Mouse (Mus musculus) hindbrain, embryonic 15.5 days (tissue): ENCODE measurements around the gene Nxf1. TPM values are rescaled to one million over a fixed set of nuclear protein-coding genes. Genes with fewer than 3 reads are reported as not detected.
A peak's percentile ranks its signal among the peaks of the same experiment; 100 is the strongest.

Experiments
- ATAC-seq: fragments of 200-750 bp; cut with Nextera tagmentation; 2 replicates; pipeline ENCODE4 v1.8.0; 2017; ENCODE audit warnings: low read depth, moderate number of reproducible peaks, moderate TSS enrichment; ENCODE audit not compliant: low FRiP score
- H3K27ac ChIP-seq: fragments of 300-500 bp; sonication (generic); replicated peaks from 2 replicates; pipeline ENCODE4 v1.5.1; 2015; ENCODE audit warnings: mild to moderate bottlenecking, inconsistent platforms
- H3K27me3 ChIP-seq: fragments of 300-500 bp; sonication (generic); 2 replicates; pipeline ENCODE4 v1.6.1; 2015; ENCODE audit warnings: control low read depth, inconsistent platforms
- H3K36me3 ChIP-seq: fragments of 300-500 bp; sonication (generic); 2 replicates; pipeline ENCODE4 v1.6.1; 2015; ENCODE audit warnings: control low read depth, inconsistent platforms
- H3K4me1 ChIP-seq: fragments of 300-500 bp; sonication (generic); replicated peaks from 2 replicates; pipeline ENCODE4 v1.6.1; 2015; ENCODE audit warnings: control low read depth, inconsistent platforms
- H3K4me2 ChIP-seq: fragments of 300-500 bp; sonication (generic); 2 replicates; pipeline ENCODE4 v1.6.1; 2015; ENCODE audit warnings: moderate library complexity, mild to moderate bottlenecking, inconsistent platforms
- H3K4me3 ChIP-seq: fragments of 300-500 bp; sonication (generic); 2 replicates; pipeline ENCODE4 v1.5.1; 2015; ENCODE audit warnings: mild to moderate bottlenecking, inconsistent platforms
- H3K9ac ChIP-seq: fragments of 300-500 bp; sonication (generic); 2 replicates; pipeline ENCODE4 v1.6.1; 2015; ENCODE audit warnings: inconsistent platforms
- H3K9me3 ChIP-seq: fragments of 300-500 bp; sonication (generic); 2 replicates; pipeline ENCODE4 v1.6.1; 2016; ENCODE audit warnings: control low read depth, inconsistent platforms
- WGBS: fragments of 180-500 bp; shearing (Covaris S2); methylation state at CpG from one replicate; pipeline ENCODE4 v1.1.7; 2015; 5-methylcytosine and 5-hydroxymethylcytosine counted together
- polyA plus RNA-seq: library from polyadenylated mRNA; unstranded; fragments of >200 nt; fragmentation: Nextera tagmentation; extraction: Ambion mirVana; gene quantifications from 2 replicates; pipeline ENCODE4 v1.2.1, GENCODE M21; 2015

The Nxf1 gene
- 142 and 145 TPM in 2 replicates for polyA plus RNA-seq

DNA sequence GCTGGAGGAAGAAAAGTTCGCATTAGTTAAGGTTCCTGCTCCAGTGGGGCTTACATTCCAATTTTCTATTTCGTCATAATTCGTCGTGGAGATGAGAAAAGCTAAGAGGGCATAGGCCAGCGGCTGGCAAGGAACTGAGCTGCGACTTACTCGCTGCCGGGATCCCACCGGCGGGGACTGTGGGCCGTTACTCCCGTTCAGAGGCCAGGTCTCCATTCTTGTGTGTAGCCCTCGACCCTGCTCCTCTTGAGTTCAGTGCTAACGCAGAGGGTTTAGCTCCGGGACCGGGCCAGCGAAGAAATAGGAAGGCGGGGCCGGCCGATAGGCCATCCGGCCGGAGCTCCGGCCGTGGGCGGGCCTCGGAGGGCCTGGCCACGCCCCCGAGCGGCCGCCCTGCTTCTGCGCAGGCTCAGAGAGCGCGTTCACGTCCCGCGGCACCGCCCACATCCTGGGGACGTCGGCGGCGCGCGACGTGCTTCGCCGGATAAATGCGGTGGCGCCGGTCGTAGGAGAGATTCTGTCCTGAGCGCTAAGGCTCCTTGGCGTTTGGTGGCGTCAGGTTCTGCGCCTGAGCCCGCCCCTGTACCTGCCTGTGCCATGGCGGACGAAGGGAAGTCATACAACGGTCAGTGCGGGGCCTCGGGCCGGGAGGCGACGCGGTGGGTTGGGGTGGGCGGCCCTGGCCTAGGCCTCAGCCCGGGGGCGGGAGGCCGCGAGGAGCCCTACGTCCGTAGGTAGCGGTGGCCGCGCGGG lies at the start of gene Nxf1:
Gene Nxf1 (plus strand): TSS at position 439 of the 753 bp plus-strand sequence.
- peak within 1 kb of the TSS; percentile 92 for H3K4me3 ChIP-seq
- no peaks in the 10 kb centered on the region for H3K9me3 ChIP-seq
- WGBS, result under 1% methylated on average over 75 of the region's 75 CpGs
- H3K36me3 ChIP-seq, result peaks cover 25% of the 10 kb centered on the region
- peaks cover 32% of the 10 kb centered on the region for H3K4me1 ChIP-seq
- H3K27ac ChIP-seq, result peak within 1 kb of the TSS; percentile 90
- ATAC-seq, result peak; percentile 94
- H3K9ac ChIP-seq, result peak within 1 kb of the TSS; percentile 91
- H3K27me3 ChIP-seq, result no peaks in the 10 kb centered on the region
- H3K4me2 ChIP-seq, result peak within 1 kb of the TSS; percentile 85

GRCm38 (mm10) chr19:8708954-8709353 lies 47.9 kb upstream of the Nxf1 start:
- H3K4me2 ChIP-seq, result no peak overlapping the region
- ATAC-seq, result no peak
- H3K27me3 ChIP-seq, result no peaks in the 10 kb centered on the region
- no peak overlapping the region for H3K27ac ChIP-seq
- no peak overlapping the region for H3K9ac ChIP-seq
- peaks cover 30% of the 10 kb centered on the region for H3K4me1 ChIP-seq
- no peaks in the 10 kb centered on the region for H3K9me3 ChIP-seq
- WGBS, result 95% methylated on average over 8 of the region's 8 CpGs
- H3K4me3 ChIP-seq, result no peak overlapping the region
- H3K36me3 ChIP-seq, result peaks cover 59% of the 10 kb centered on the region

GRCm38 (mm10) chr19:8710057-8710456 lies 46.8 kb upstream of the Nxf1 start:
- ATAC-seq, result no peak
- H3K27ac ChIP-seq, result peak overlapping the region; percentile 31; the same call in 1 of the 2 replicates
- peaks cover 59% of the 10 kb centered on the region for H3K36me3 ChIP-seq
- no peaks in the 10 kb centered on the region for H3K27me3 ChIP-seq
- H3K4me1 ChIP-seq, result peaks cover 38% of the 10 kb centered on the region
- H3K4me3 ChIP-seq, result no peak overlapping the region
- no peak overlapping the region for H3K4me2 ChIP-seq
- H3K9ac ChIP-seq, result no peak overlapping the region
- 65% methylated on average over 2 of the region's 2 CpGs for WGBS
- H3K9me3 ChIP-seq, result no peaks in the 10 kb centered on the region

DNA sequence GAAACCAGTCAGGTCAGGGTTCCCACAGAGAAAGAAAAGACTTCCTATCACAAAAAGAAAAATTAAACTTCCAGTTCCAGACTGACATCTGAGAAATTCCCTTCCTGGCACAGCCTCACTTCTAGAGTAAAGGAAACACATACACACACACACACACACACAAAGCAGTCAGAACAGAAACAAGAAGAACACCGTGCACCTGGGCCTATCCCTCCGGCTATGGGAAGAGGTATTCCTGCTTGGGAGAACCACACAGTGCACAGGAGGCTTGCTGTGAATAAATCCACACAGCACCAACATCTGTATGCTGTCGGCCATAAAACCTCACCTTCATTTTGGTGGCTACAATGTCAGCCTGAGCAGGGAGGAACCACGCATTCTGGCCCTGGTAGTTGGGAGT lies 45.4 kb upstream of the Nxf1 start:
- no peaks in the 10 kb centered on the region for H3K27me3 ChIP-seq
- WGBS, result 79% methylated on average over 4 of the region's 4 CpGs
- 0 out of 2 replicates have a peak overlapping the region, but pooled peaks have one; percentile 30 for H3K9ac ChIP-seq
- H3K9me3 ChIP-seq, result no peaks in the 10 kb centered on the region
- H3K4me1 ChIP-seq, result peaks cover 38% of the 10 kb centered on the region
- peaks cover 55% of the 10 kb centered on the region for H3K36me3 ChIP-seq
- H3K27ac ChIP-seq, result peak overlapping the region; percentile 85; the same call in 1 of the 2 replicates
- no peak for ATAC-seq
- H3K4me2 ChIP-seq, result peak overlapping the region; percentile 63
- H3K4me3 ChIP-seq, result peak overlapping the region; percentile 51; the same call in 1 of the 2 replicates

DNA sequence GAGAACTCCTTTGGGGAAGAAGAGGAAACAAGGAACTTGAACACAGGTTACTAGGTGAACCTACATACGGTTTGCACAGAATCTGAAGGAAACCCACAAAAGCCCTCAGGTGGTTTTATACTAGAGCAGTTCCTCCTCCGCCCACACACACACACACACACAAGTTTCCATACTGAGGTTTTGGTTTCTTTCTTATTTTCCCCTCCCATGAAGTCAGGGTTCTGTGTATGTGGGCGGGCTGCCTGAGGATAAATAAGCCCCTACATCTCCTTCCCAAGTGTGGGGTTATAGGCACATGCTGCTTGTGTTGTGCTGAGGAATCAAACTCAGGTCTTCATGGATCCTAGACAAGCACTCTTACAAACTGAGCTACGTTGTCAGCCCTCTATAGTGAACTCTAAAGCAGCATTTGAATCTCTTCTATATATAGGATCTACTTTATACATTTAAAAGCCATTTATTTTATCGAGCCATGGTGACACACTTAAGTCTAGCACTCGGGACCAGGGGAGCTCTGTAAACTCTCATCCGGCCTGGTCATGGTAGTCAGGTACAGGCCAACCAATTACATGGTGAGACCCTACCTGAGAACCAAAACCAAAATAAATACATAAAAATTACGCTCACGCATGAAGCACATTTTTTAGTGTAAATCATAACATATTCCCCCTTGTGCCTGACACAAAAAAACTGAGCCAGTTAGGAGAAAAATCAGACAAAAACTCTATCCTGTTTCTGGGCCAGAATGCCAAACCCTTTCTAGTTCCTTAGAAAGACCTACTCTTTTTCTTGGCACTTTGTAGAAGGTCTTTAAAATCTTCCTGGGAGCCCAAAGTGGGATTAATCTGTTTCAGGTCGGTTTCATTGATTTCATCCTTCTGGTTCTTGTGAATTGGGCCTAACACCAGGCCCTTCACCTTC lies 44.7 kb upstream of the Nxf1 start:
- Histone ChIP-seq H3K4me3 (peak overlapping the region; percentile 51), H3K4me1 (peaks cover 38% of the 10 kb centered on the region), H3K27me3 (no peaks in the 10 kb centered on the region), H3K27ac (peak overlapping the region; percentile 85), H3K9me3 (no peaks in the 10 kb centered on the region), H3K9ac (peak overlapping the region; percentile 60), H3K4me2 (peak overlapping the region; percentile 63), H3K36me3 (peaks cover 50% of the 10 kb centered on the region)
- 65% methylated on average over 10 of the region's 10 CpGs for WGBS
- ATAC-seq, result no peak

GRCm38 (mm10) chr19:8712870-8713305 lies 44.0 kb upstream of the Nxf1 start:
- H3K9ac ChIP-seq, result peak overlapping the region; percentile 60
- WGBS, result 0% methylated on average over 13 of the region's 13 CpGs
- ATAC-seq, result peak; percentile 66; the same call in 1 of the 2 replicates
- H3K4me3 ChIP-seq, result peak overlapping the region; percentile 51
- H3K27me3 ChIP-seq, result no peaks in the 10 kb centered on the region
- peaks cover 38% of the 10 kb centered on the region for H3K4me1 ChIP-seq
- peak overlapping the region; percentile 85 for H3K27ac ChIP-seq
- H3K4me2 ChIP-seq, result peak overlapping the region; percentile 63
- H3K9me3 ChIP-seq, result no peaks in the 10 kb centered on the region
- peaks cover 43% of the 10 kb centered on the region for H3K36me3 ChIP-seq

DNA sequence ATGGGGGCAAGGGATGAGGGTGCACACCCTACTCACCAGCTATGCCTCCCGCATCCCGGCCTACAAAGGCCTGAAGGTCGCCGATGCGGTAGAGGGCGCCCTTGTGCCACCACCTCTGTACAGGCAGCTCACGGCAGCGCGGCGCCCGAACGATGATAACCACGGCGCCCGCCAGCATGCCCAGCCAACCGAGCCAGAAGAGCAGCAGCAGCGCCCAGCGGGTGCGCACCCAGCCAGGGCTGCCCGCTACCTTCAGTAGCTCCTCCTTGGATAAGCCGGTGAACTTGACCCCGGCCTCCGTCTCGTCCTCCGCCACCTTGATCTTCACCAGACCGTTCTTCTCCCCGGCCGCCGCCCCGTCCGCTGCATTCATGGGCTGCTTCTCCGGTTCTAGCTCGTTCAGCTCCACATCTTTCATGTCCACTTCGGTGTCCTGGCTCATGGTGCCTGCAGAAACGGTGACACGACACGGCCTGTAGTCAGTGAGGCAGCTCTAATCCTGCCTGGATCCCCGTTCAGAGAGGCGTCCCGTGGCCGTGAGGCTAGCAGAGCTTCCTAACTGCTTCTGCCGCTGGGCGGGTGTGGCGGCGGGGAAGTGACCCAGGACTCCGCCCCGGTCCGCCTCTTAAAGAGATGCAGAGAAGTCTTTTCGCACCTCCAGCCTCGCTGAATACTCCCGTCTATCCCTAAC lies 43.4 kb upstream of the Nxf1 start:
- Histone ChIP-seq H3K9me3 (no peaks in the 10 kb centered on the region), H3K27ac (peak overlapping the region; percentile 85), H3K27me3 (no peaks in the 10 kb centered on the region), H3K4me1 (peaks cover 38% of the 10 kb centered on the region), H3K4me3 (peak overlapping the region; percentile 51), H3K36me3 (peaks cover 38% of the 10 kb centered on the region), H3K4me2 (peak overlapping the region; percentile 63), H3K9ac (peak overlapping the region; percentile 60)
- WGBS, result under 1% methylated on average over 47 of the region's 51 CpGs
- ATAC-seq, result peak; percentile 91

DNA sequence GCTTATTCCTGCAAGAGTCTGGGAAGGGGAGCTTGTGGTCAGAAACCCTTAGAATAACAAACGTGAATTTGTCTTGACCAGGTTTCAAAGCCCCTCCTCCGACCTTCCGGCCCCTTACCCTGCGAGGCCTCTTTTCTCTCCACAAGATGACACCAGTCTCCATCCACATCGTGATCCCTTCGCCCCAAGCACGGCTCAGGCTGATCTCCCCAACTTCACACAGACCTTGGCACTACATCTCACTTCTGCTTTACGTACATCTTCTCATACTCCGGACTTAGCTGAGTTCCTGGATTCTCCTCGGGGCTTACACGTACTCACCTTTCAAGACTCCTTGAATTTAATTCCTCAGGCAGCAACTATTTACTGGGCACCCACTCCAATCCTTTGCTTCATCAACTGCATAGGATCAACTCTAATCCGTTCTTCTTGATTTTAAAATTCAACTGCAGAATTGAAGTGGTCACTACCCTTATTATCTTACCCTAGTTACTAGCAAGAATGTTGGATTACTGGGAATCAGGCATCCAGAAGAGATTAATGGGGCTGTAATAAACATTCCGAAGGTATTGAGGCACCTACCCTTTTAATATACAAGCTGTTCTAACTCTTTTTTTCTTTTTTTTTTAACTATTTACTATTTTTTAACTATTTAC lies 42.7 kb upstream of the Nxf1 start:
- H3K4me3 ChIP-seq, result peak overlapping the region; percentile 51
- WGBS, result 7% methylated on average over 13 of the region's 13 CpGs
- peak overlapping the region; percentile 63 for H3K4me2 ChIP-seq
- H3K4me1 ChIP-seq, result peaks cover 38% of the 10 kb centered on the region
- peak overlapping the region; percentile 85 for H3K27ac ChIP-seq
- no peaks in the 10 kb centered on the region for H3K9me3 ChIP-seq
- ATAC-seq, result no peak
- peaks cover 31% of the 10 kb centered on the region for H3K36me3 ChIP-seq
- H3K9ac ChIP-seq, result peak overlapping the region; percentile 60
- H3K27me3 ChIP-seq, result no peaks in the 10 kb centered on the region

DNA sequence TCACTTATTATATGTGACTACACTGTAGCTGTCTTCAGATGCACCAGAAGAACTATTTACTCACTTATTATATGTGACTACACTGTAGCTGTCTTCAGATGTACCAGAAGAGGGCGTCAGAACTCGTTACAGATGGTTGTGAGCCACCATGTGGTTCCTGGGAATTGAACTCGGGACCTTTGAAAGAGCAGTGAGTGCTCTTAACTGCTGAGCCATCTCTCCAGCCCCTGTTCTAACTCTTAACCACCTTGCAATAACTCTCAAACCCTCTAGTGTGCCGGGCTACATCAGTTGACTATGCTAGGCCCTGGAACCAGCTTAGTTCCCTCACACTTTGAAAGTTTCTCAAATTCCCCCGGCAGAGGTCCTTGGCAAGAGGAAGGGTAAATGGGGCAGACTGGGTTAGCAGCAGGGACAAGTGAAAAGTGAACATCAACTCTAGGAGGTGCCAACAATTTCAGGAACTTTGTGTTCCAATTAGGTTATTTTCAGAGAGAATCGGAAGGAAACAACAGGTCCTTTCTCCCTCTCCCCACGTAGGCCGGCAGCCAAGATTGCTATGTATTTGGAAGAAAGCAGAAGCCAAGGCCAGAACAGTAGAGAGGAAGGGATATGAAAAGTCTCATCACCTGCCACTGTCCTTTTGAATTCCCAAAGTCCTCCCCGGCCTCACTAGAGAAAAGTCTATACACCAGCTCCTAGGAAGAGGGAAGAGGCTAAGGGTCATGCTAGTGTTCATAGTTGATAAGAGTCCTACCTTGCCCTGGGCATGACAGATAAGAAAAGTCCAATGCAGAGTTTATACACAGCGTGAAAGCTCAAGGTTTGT lies 42.0 kb upstream of the Nxf1 start:
- no peaks in the 10 kb centered on the region for H3K27me3 ChIP-seq
- no peak for ATAC-seq
- no peak overlapping the region for H3K9ac ChIP-seq
- H3K4me2 ChIP-seq, result no peak overlapping the region
- 73% methylated on average over 10 of the region's 10 CpGs for WGBS
- peaks cover 38% of the 10 kb centered on the region for H3K4me1 ChIP-seq
- peaks cover 23% of the 10 kb centered on the region for H3K36me3 ChIP-seq
- H3K27ac ChIP-seq, result no peak overlapping the region
- no peaks in the 10 kb centered on the region for H3K9me3 ChIP-seq
- peak overlapping the region; percentile 51; the same call in 1 of the 2 replicates for H3K4me3 ChIP-seq

GRCm38 (mm10) chr19:8715868-8716766 lies 40.8 kb upstream of the Nxf1 start:
- H3K27ac ChIP-seq, result no peak overlapping the region
- H3K36me3 ChIP-seq, result peaks cover 12% of the 10 kb centered on the region
- H3K4me3 ChIP-seq, result no peak overlapping the region
- H3K4me1 ChIP-seq, result peaks cover 37% of the 10 kb centered on the region
- H3K27me3 ChIP-seq, result no peaks in the 10 kb centered on the region
- no peaks in the 10 kb centered on the region for H3K9me3 ChIP-seq
- 67% methylated on average over 10 of the region's 10 CpGs for WGBS
- ATAC-seq, result no peak
- no peak overlapping the region for H3K9ac ChIP-seq
- H3K4me2 ChIP-seq, result no peak overlapping the region
